Mouse (Mus musculus) C2C12 (cell line): ENCODE results near the gene Zfp764.

ENCODE experiments used
- CEBPB ChIP-seq: IDR thresholded peaks from one replicate; pipeline ENCODE4 v1.6.1; 2011; ENCODE audit warnings: low read depth, mild to moderate bottlenecking, control low read depth, moderate library complexity
- CTCF ChIP-seq: IDR thresholded peaks from one replicate; pipeline ENCODE4 v1.5.1; 2011; ENCODE audit not compliant: control insufficient read depth, insufficient read depth, insufficient read length
- FOSL1 ChIP-seq: IDR thresholded peaks from one replicate; pipeline ENCODE4 v1.8.0; 2011; ENCODE audit warnings: mild to moderate bottlenecking, low read length; ENCODE audit not compliant: poor library complexity, insufficient read depth, severe bottlenecking
- MAX ChIP-seq: IDR thresholded peaks from one replicate; pipeline ENCODE4 v1.6.1; 2011; ENCODE audit warnings: mild to moderate bottlenecking, control low read depth
- MYOD1 ChIP-seq: IDR thresholded peaks from one replicate; pipeline ENCODE4 v1.6.1; 2011; ENCODE audit warnings: low read depth; ENCODE audit not compliant: control insufficient read depth, insufficient read length
- MYOG ChIP-seq: IDR thresholded peaks from one replicate; pipeline ENCODE4 v1.6.1; 2011; ENCODE audit not compliant: control insufficient read depth, insufficient read length; ENCODE audit errors: extremely low read depth
- USF1 ChIP-seq: IDR thresholded peaks from one replicate; pipeline ENCODE4 v1.6.1; 2011; ENCODE audit warnings: low read depth, mild to moderate bottlenecking, control low read depth, moderate library complexity

DNA sequence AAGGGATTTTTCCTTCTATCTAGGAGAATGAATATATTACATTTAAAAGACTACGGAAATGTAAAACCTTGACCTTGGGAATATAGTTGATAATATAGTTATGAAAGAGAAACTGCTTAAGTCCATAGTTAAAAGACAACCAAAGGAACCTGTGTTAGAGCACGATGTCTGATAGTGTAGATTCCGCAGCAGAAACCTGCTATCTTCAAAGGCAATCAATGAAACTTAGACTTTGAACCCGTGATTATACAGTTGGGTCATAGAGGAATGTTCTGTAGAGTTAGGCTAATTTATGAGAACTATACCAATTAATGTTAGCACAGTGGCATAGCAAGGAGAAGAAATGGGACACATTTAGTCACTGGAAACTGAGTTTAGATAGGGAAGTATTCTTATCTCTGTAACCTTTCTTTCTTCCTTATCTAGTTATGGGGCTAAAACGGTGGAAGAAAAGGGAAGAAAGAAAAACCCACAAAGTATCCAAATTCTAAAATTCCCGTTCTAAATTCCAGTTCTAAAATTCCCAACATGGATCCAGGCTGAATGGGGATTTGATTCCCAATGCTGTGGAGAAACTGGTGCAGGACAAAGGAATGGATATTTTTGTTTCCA is 28.2 kb downstream of the Zfp764 start:
- TF ChIP-seq USF1, result no peak
- no peak for TF ChIP-seq CTCF
- no peak for TF ChIP-seq MAX
- TF ChIP-seq CEBPB, result no peak
- no peak for TF ChIP-seq MYOD1
- TF ChIP-seq MYOG, result no peak
- no peak for TF ChIP-seq FOSL1
